Mouse (Mus musculus) heart, postnatal 4 days (tissue): Measurements from ENCODE around the gene Bcas1. TPM values are rescaled to one million over a fixed set of nuclear protein-coding genes. Genes with fewer than 3 reads are reported as not detected.

Experiments
- DNase-seq: peaks from one replicate; pipeline ENCODE4 v3.0.0; 2021
- total RNA-seq, 2 experiments: library from RNA; stranded (reverse); gene quantifications; 2 replicates each; pipeline ENCODE4 v1.2.3; 2021

Gene Bcas1
- total RNA-seq, 2 experiments from 2014 or later = 0.24 to 0.97 TPM

GRCm38 (mm10) chr2:170411490-170412168, 16.0 kb downstream of the Bcas1 start:
- DNase-seq = no peak

DNA sequence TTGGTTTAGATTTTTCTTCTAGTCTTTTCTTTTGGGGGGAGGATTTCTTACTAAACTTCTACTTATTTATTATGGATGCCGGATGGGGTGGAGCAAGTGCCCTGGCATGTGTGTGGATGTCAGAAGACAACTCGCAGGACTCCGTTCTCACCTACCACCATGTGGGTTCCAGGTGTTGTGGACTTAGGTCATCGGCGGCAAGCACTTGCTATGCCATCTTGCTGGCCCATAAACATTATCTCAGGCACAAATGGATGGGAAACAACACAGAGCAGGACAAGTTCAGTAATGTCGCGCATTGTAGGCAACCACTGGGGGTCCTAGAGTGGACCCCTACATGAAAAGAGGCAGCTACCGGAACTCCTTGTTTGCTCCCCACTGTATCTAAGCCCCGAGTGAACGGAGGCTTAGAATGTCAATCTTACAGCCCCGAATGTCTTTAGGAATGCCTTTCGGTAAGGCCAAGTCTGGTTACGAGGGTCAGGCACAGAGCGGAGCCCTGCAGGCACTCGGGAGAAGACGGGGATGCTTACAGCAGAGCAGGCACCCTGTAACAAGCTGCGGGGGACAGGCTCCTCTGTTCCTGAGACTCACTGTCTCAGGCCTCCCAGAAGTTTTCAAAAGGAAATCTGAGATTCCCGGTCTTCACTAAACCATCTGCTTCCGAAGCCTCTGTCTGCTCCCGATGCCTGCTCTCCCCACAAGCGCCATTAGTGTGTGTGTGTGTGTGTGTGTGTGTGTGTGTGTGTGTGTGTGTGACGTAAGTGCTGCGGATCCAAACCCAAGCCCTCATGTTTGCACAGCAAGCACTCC, 16.8 kb downstream of the Bcas1 start:
- DNase-seq = no peak

GRCm38 (mm10) chr2:170406438-170406837, 21.2 kb downstream of the Bcas1 start:
- no peak for DNase-seq

- DNase-seq = no peak
These were observed 22.7 kb downstream of the Bcas1 start for GRCm38 (mm10) chr2:170404781-170405573.

- no peak for DNase-seq
These were observed 23.8 kb downstream of the Bcas1 start for GRCm38 (mm10) chr2:170403666-170404385.

GRCm38 (mm10) chr2:170401211-170401799, 26.3 kb downstream of the Bcas1 start:
- peak; percentile 83 for DNase-seq

- DNase-seq = no peak
These were observed 27.0 kb downstream of the Bcas1 start for GRCm38 (mm10) chr2:170400666-170401065.

GRCm38 (mm10) chr2:170391994-170392393, 35.7 kb downstream of the Bcas1 start:
- no peak for DNase-seq

DNA sequence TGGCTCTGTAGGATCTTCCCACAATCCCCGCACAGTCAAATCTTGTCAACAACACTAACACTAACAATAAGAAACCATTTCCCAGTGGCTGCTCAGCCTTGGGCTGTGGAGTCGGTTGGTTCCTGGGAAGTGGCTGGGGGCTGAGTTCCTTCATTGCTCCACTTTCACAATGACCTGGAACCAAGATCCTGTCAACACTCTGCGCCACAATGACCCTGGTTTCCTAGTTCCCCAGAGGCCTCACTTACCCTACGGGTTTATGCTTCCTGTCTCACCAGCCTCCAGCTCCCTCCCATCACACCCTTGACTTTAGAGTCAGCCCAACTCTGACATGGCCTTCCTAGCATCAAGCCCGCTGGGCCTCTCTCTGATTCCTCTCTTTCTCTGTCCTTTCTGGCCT, 39.3 kb downstream of the Bcas1 start:
- no peak for DNase-seq

DNA sequence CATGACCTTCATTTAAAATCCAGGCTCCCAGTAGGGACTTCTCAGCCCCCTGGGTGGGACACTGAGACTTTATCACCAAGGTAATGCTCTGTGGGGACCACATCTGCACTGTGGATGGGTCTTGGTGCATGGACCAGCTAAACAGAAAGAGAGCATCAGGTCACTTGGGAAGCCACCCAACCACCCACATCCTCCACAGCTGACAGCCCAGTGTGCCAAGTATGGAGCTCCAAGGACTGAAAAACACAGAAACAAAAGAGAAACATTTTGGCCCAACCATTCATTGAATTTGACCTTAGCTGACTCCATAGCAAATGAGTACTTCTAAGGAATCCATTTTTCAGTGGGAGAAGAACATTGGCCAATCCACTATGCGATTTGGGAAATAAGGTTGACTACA, 42.1 kb downstream of the Bcas1 start:
- no peak for DNase-seq

GRCm38 (mm10) chr2:170384770-170385169, 42.9 kb downstream of the Bcas1 start:
- DNase-seq = no peak

DNA sequence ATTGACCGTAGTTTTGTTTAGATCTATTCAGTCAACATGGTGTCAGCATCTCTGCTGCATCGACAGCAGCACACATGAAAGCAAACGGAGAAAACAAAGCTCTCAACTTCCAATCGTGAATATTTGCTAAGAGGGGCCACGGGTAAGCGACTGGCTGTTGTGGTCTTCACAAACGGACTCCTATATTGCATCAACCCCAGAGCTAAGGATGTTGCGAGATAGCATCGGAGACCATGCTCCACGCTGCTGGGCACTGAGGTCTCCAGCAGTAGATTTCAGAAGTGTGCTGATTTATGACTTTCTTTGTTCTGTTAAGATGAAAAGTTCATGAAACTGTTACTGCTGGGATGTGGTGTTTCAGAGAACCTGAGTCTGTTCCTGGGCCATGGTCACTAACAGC, 54.3 kb downstream of the Bcas1 start:
- DNase-seq = no peak

- no peak for DNase-seq
These were observed 62.0 kb downstream of the Bcas1 start for GRCm38 (mm10) chr2:170365676-170366075.

DNA sequence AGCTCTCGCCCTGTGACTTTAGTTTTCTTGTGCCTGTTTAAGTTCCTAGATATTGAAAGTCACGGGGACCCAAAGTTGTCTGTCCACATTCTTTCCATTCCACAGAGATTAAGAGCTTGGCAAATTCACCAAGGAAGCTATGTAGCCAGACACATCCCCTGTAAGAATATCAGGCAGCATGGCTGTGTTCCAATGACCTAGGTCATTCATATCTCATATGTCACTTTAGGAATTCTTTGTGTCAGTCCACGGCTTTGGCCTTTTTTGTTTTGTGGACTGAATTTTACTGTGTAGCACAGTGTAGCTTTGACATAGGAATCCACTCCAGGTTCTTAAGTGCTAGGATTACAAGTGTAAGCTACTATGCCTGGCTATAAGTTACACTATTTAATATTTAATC, 62.4 kb downstream of the Bcas1 start:
- DNase-seq = peak; percentile 50

DNA sequence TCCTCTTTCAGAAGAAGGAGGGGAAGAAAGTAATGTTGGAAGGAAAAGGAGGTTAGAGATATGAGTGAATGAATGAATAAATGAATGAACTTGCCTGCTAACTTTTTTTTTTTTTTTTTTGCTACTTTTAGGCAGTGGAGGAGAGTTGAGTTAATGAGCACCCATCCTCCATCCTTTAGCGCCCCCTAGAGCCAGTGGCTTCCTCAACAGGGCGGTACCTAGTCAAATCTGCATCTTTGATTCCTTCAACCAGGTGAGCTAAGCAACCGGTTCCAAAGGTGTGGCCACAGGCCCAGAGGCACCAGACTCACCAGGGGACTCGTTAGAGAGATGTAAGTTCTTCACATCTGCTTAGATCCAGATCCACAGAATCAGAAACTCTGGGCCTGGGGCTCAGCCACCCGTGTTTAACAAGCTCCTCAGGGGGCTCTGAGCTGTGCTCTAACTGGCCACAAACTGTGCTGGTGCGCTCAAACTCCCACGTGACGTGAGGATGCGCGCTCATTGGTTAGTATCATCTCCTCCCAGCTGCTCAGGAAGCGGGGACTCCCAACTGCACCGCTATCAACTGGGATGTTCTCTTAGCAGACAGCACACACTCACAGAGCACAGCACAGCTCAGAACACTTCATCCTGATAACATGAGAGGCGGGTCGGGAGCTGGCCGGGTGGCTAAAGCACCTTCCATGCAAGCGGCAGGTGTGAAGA, 70.8 kb downstream of the Bcas1 start:
- no peak for DNase-seq

GRCm38 (mm10) chr2:170354963-170355367, 72.7 kb downstream of the Bcas1 start:
- DNase-seq = peak; percentile 89

- no peak for DNase-seq
These were observed 75.4 kb downstream of the Bcas1 start for GRCm38 (mm10) chr2:170352273-170352672.

GRCm38 (mm10) chr2:170351847-170352246, 75.8 kb downstream of the Bcas1 start:
- DNase-seq = no peak

- DNase-seq = no peak
These were observed 77.9 kb downstream of the Bcas1 start for GRCm38 (mm10) chr2:170349784-170350183.

DNA sequence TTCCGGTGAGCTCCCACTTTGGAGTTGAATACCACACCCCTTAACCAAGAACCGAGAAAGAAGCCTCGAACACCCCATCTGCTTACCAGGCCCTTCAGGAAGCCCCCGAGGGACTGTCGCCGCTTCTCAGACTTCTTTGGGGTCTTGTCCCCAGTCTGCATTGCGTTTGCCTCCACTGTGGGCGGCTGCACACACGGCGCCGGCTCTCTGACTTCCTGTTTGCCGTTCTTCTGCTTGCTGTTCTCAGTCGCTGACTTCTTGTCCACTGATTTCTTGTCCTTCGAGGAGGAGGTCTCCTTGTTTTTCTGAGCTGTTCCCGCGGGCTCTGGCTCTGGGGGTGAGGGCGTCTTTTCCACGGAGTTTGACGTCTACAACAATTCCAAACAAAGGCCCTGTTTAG, 78.5 kb downstream of the Bcas1 start:
- DNase-seq = no peak

DNA sequence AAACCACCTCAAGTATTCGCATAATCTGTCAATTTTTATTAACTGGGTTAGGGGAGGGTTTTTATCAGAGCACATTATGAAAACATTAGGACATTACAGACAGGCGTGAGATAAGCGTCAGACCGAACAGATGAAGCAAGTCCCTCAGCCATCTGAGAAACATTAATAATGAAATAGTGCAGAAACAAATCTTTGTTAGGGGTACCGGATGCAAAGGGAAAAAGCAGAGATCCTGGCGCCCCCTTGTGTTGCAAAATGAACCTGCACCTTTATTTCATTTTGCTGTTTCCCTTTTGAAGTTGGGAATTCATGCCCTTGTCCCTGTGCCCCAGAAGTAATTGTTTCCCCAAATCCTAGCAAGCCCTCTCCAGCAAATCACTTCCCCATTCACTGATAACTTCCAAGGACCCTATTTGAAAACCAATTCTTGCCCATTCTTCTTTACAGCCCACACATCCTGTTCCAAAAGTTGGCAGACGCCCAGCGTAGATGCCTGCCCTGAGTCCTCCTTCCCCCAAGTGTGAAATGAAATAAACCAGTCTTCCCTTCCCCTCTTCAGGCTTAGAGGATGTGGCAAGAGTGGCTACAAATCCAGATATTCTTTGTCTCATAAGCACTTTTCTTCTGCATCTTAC, 80.4 kb downstream of the Bcas1 start:
- DNase-seq = peak; percentile 77
